Mouse (Mus musculus) lung, embryonic 15.5 days (tissue): Measurements from ENCODE around the gene Ccdc167. TPM values are rescaled to one million over a fixed set of nuclear protein-coding genes. Genes with fewer than 3 reads are reported as not detected.

Experiments used
- ATAC-seq: fragments of 200-750 bp; cut with Nextera tagmentation; 2 replicates; pipeline ENCODE4 v1.8.0; 2017; ENCODE audit warnings: moderate number of reproducible peaks, borderline replicate concordance; ENCODE audit not compliant: low FRiP score, low TSS enrichment; ENCODE audit errors: extremely low read depth
- H3K27ac ChIP-seq: fragments of 300-500 bp; sonication (generic); 2 replicates; pipeline ENCODE4 v1.5.1; 2015; ENCODE audit warnings: moderate library complexity, mild to moderate bottlenecking, inconsistent platforms
- H3K27me3 ChIP-seq: fragments of 300-500 bp; sonication (generic); 2 replicates; pipeline ENCODE4 v1.6.1; 2015; ENCODE audit warnings: inconsistent platforms
- H3K36me3 ChIP-seq: fragments of 300-500 bp; sonication (generic); 2 replicates; pipeline ENCODE4 v1.6.1; 2015; ENCODE audit warnings: inconsistent platforms
- H3K4me1 ChIP-seq: fragments of 300-500 bp; sonication (generic); 2 replicates; pipeline ENCODE4 v1.6.1; 2015; ENCODE audit warnings: inconsistent platforms
- H3K4me2 ChIP-seq: fragments of 300-500 bp; sonication (generic); 2 replicates; pipeline ENCODE4 v1.6.1; 2015; ENCODE audit warnings: inconsistent platforms, mild to moderate bottlenecking, moderate library complexity
- H3K4me3 ChIP-seq: fragments of 300-500 bp; sonication (generic); 2 replicates; pipeline ENCODE4 v1.5.1; 2015; ENCODE audit warnings: mild to moderate bottlenecking, inconsistent platforms
- H3K9ac ChIP-seq: fragments of 300-500 bp; sonication (generic); 2 replicates; pipeline ENCODE4 v1.6.1; 2015; ENCODE audit warnings: inconsistent platforms
- H3K9me3 ChIP-seq: fragments of 300-500 bp; sonication (generic); 2 replicates; pipeline ENCODE4 v1.6.1; 2016; ENCODE audit warnings: inconsistent platforms
- WGBS: fragments of 180-500 bp; shearing (Covaris S2); methylation state at CpG from one replicate; pipeline ENCODE4 v1.1.7; 2015; 5-methylcytosine and 5-hydroxymethylcytosine counted together
- polyA plus RNA-seq: library from polyadenylated mRNA; unstranded; fragments of >200 nt; fragmentation: Nextera tagmentation; extraction: Ambion mirVana; gene quantifications from 2 replicates; pipeline ENCODE4 v1.2.1, GENCODE M21; 2015

Ccdc167 gene
- polyA plus RNA-seq, 1 experiment from 2014 or later = 14.6 TPM

GRCm38 (mm10) chr17:29660076-29660761, 56.6 kb downstream of the Ccdc167 start, which contains the start of gene Cmtr1:
TSS of gene Cmtr1 (plus strand) at chr17:29660595.
- Histone ChIP-seq H3K4me2 (peak within 1 kb of the TSS; percentile 65), H3K27ac (peak within 1 kb of the TSS; percentile 92), H3K9me3 (no peaks in the 10 kb centered on the region), H3K36me3 (peaks cover 19% of the 10 kb centered on the region), H3K4me1 (peaks cover 10% of the 10 kb centered on the region), H3K4me3 (peak within 1 kb of the TSS; percentile 98), H3K27me3 (no peaks in the 10 kb centered on the region), H3K9ac (peak within 1 kb of the TSS; percentile 96)
- peak; percentile 98 for ATAC-seq
- WGBS = under 1% methylated on average over 39 of the region's 41 CpGs

GRCm38 (mm10) chr17:29658249-29658648, 58.6 kb downstream of the Ccdc167 start:
- Histone ChIP-seq H3K27ac (no peak overlapping the region), H3K4me3 (no peak overlapping the region), H3K4me1 (peaks cover 10% of the 10 kb centered on the region), H3K9ac (no peak overlapping the region), H3K36me3 (peaks cover 3% of the 10 kb centered on the region; the same call in 1 of the 2 replicates), H3K9me3 (no peaks in the 10 kb centered on the region), H3K4me2 (no peak overlapping the region), H3K27me3 (no peaks in the 10 kb centered on the region)
- ATAC-seq = no peak
- 43% methylated on average over 2 of the region's 2 CpGs for WGBS

GRCm38 (mm10) chr17:29642219-29642618, 74.6 kb downstream of the Ccdc167 start:
- 56% methylated on average over 3 of the region's 3 CpGs for WGBS
- H3K4me1 ChIP-seq = no peaks in the 10 kb centered on the region
- H3K36me3 ChIP-seq = peaks cover 53% of the 10 kb centered on the region
- no peak overlapping the region for H3K27ac ChIP-seq
- no peak overlapping the region for H3K9ac ChIP-seq
- H3K4me2 ChIP-seq = no peak overlapping the region
- ATAC-seq = no peak
- H3K9me3 ChIP-seq = no peaks in the 10 kb centered on the region
- H3K27me3 ChIP-seq = no peaks in the 10 kb centered on the region
- no peak overlapping the region for H3K4me3 ChIP-seq

- no peaks in the 10 kb centered on the region for H3K4me1 ChIP-seq
- ATAC-seq = no peak
- no peak overlapping the region for H3K9ac ChIP-seq
These were observed 75.9 kb downstream of the Ccdc167 start for GRCm38 (mm10) chr17:29640971-29641370.

GRCm38 (mm10) chr17:29637895-29638294, 78.9 kb downstream of the Ccdc167 start:
- Histone ChIP-seq H3K9ac (no peak overlapping the region), H3K36me3 (peaks cover 84% of the 10 kb centered on the region), H3K27me3 (no peaks in the 10 kb centered on the region), H3K27ac (no peak overlapping the region), H3K4me1 (no peaks in the 10 kb centered on the region), H3K9me3 (no peaks in the 10 kb centered on the region), H3K4me2 (no peak overlapping the region), H3K4me3 (no peak overlapping the region)
- no peak for ATAC-seq
- 79% methylated on average over 8 of the region's 8 CpGs for WGBS

More at GRCm38 (mm10) chr17:29640971-29641370, 75.9 kb downstream of the Ccdc167 start:
- Histone ChIP-seq H3K36me3 (peaks cover 63% of the 10 kb centered on the region), H3K4me3 (no peak overlapping the region), H3K27me3 (no peaks in the 10 kb centered on the region), H3K27ac (no peak overlapping the region), H3K4me2 (no peak overlapping the region), H3K9me3 (no peaks in the 10 kb centered on the region)
- 94% methylated on average over 11 of the region's 11 CpGs for WGBS

GRCm38 (mm10) chr17:29637377-29637776, 79.5 kb downstream of the Ccdc167 start:
- no peak overlapping the region for H3K9ac ChIP-seq
- H3K27ac ChIP-seq = no peak overlapping the region
- no peaks in the 10 kb centered on the region for H3K27me3 ChIP-seq
- H3K4me1 ChIP-seq = no peaks in the 10 kb centered on the region
- H3K9me3 ChIP-seq = no peaks in the 10 kb centered on the region
- no peak overlapping the region for H3K4me3 ChIP-seq
- 85% methylated on average over 4 of the region's 4 CpGs for WGBS
- no peak for ATAC-seq
- peaks cover 87% of the 10 kb centered on the region for H3K36me3 ChIP-seq
- no peak overlapping the region for H3K4me2 ChIP-seq

Other genes with a start within 250 kb of the Ccdc167 start
- 16.3 and 17.2 TPM in 2 replicates for gene Pim1, start 226.3 kb downstream of the Ccdc167 start, polyA plus RNA-seq
- not detected in 2 replicates for gene Gm17657, start 167.4 kb downstream of the Ccdc167 start, polyA plus RNA-seq
- 14.8 and 15.6 TPM in 2 replicates for gene Tbc1d22b, start 167.3 kb downstream of the Ccdc167 start, polyA plus RNA-seq
- gene Tmem217, start 164.7 kb downstream of the Ccdc167 start, polyA plus RNA-seq = 0.75 and 1.4 TPM in 2 replicates
- 74.1 and 80.2 TPM in 2 replicates for gene Rnf8, start 102.3 kb downstream of the Ccdc167 start, polyA plus RNA-seq
- gene Gm28043, start 102.2 kb downstream of the Ccdc167 start, polyA plus RNA-seq = 1.9 and 2.8 TPM in 2 replicates
- gene Cmtr1, start 56.4 kb downstream of the Ccdc167 start, polyA plus RNA-seq = 119 and 122 TPM in 2 replicates